Mouse (Mus musculus): ENCODE data around the gene Rnf144b. TPM values are rescaled to one million over a fixed set of nuclear protein-coding genes. Genes with fewer than 3 reads are reported as not detected.

The Rnf144b gene
- polyA plus RNA-seq, 1 experiment = 0.17 TPM

- H3K27me3 ChIP-seq (ENCODE audit: control insufficient read depth, insufficient read depth, insufficient read length) = no peaks in the 10 kb centered on the region
- no peak overlapping the region for H3K4me3 ChIP-seq
These were observed 60.7 kb downstream of the Rnf144b start for GRCm38 (mm10) chr13:47183033-47183730.

GRCm38 (mm10) chr13:47183771-47184170, 61.3 kb downstream of the Rnf144b start:
- no peaks in the 10 kb centered on the region for H3K79me2 ChIP-seq (ENCODE audit: control insufficient read depth, insufficient read depth)
- no peak overlapping the region for H3ac ChIP-seq (ENCODE audit: control insufficient read depth, insufficient read length)
- H3K4me2 ChIP-seq (ENCODE audit: low read depth) = peak overlapping the region; percentile 54
- no peak overlapping the region for H3K4me3 ChIP-seq
- TF ChIP-seq TCF3 (IDR thresholded peaks at IDR 0.05; ENCODE audit: insufficient read length, low read depth) (no peak), POLR2AphosphoS2 (IDR thresholded peaks at IDR 0.05; ENCODE audit: insufficient read length, low read depth) (no peak), SRF (IDR thresholded peaks at IDR 0.05; ENCODE audit: control insufficient read depth, insufficient read length, low read depth) (no peak), MYOD1 (IDR thresholded peaks at IDR 0.05; ENCODE audit: control insufficient read depth in 1 of 3, insufficient read length in 2 of 3, low read depth in 2 of 3) (peak in 1 of 3 experiments; percentile 3), USF1 (IDR thresholded peaks at IDR 0.05; ENCODE audit: low read depth) (peak; percentile 60), REST (IDR thresholded peaks at IDR 0.05; ENCODE audit: insufficient read depth, insufficient read length) (no peak), E2F4 (IDR thresholded peaks at IDR 0.05; ENCODE audit: insufficient read depth) (no peak), TCF12 (IDR thresholded peaks at IDR 0.05; ENCODE audit: insufficient read depth, poor library complexity, severe bottlenecking) (no peak), MAX (IDR thresholded peaks at IDR 0.05; ENCODE audit: low read depth) (no peak), POLR2A (IDR thresholded peaks at IDR 0.05; ENCODE audit: insufficient read length, low read depth) (no peak), CEBPB (IDR thresholded peaks at IDR 0.05; ENCODE audit: insufficient read depth, poor library complexity, severe bottlenecking) (no peak), MYOG (IDR thresholded peaks at IDR 0.05; ENCODE audit: control insufficient read depth in 1 of 3, insufficient read depth in 1 of 3, insufficient read length in 2 of 3, low read depth in 2 of 3) (peak in 1 of 3 experiments; percentile 28)
- H3K36me3 ChIP-seq (ENCODE audit: control insufficient read depth, insufficient read depth) = no peaks in the 10 kb centered on the region
- no peaks in the 10 kb centered on the region for H3K27me3 ChIP-seq (ENCODE audit: control insufficient read depth, insufficient read depth, insufficient read length)

More at GRCm38 (mm10) chr13:47183033-47183730, 60.7 kb downstream of the Rnf144b start:
- TF ChIP-seq CEBPB (IDR thresholded peaks at IDR 0.05; ENCODE audit: insufficient read depth, poor library complexity, severe bottlenecking) = no peak
- no peak for TF ChIP-seq REST (IDR thresholded peaks at IDR 0.05; ENCODE audit: insufficient read depth, insufficient read length)
- no peak for TF ChIP-seq MYOG (IDR thresholded peaks at IDR 0.05; ENCODE audit: control insufficient read depth in 1 of 3, insufficient read depth in 1 of 3, insufficient read length in 2 of 3, low read depth in 2 of 3)
- no peak for TF ChIP-seq USF1 (IDR thresholded peaks at IDR 0.05; ENCODE audit: low read depth)
- TF ChIP-seq TCF12 (IDR thresholded peaks at IDR 0.05; ENCODE audit: insufficient read depth, poor library complexity, severe bottlenecking) = no peak
- no peak for TF ChIP-seq MYOD1 (IDR thresholded peaks at IDR 0.05; ENCODE audit: control insufficient read depth in 1 of 3, insufficient read length in 2 of 3, low read depth in 2 of 3)
- TF ChIP-seq MAX (IDR thresholded peaks at IDR 0.05; ENCODE audit: low read depth) = no peak
- no peak for TF ChIP-seq E2F4 (IDR thresholded peaks at IDR 0.05; ENCODE audit: insufficient read depth)
- no peak for TF ChIP-seq POLR2AphosphoS2 (IDR thresholded peaks at IDR 0.05; ENCODE audit: insufficient read length, low read depth)
- TF ChIP-seq POLR2A (IDR thresholded peaks at IDR 0.05; ENCODE audit: insufficient read length, low read depth) = no peak
- no peak for TF ChIP-seq SRF (IDR thresholded peaks at IDR 0.05; ENCODE audit: control insufficient read depth, insufficient read length, low read depth)
- no peak for TF ChIP-seq TCF3 (IDR thresholded peaks at IDR 0.05; ENCODE audit: insufficient read length, low read depth)
- Histone ChIP-seq H3K4me2 (ENCODE audit: low read depth) (peak overlapping the region; percentile 54), H3K36me3 (ENCODE audit: control insufficient read depth, insufficient read depth) (no peaks in the 10 kb centered on the region), H3K79me2 (ENCODE audit: control insufficient read depth, insufficient read depth) (no peaks in the 10 kb centered on the region), H3ac (ENCODE audit: control insufficient read depth, insufficient read length) (no peak overlapping the region)

GRCm38 (mm10) chr13:47187836-47188235, 65.4 kb downstream of the Rnf144b start:
- Histone ChIP-seq H3K4me2 (ENCODE audit: low read depth) (no peak overlapping the region), H3K4me3 (no peak overlapping the region), H3K27me3 (ENCODE audit: control insufficient read depth, insufficient read depth, insufficient read length) (peaks cover 6% of the 10 kb centered on the region), H3ac (ENCODE audit: control insufficient read depth, insufficient read length) (no peak overlapping the region), H3K36me3 (ENCODE audit: control insufficient read depth, insufficient read depth) (no peaks in the 10 kb centered on the region), H3K79me2 (ENCODE audit: control insufficient read depth, insufficient read depth) (no peaks in the 10 kb centered on the region)
- no peak for TF ChIP-seq MYOG (IDR thresholded peaks at IDR 0.05; ENCODE audit: control insufficient read depth in 1 of 3, insufficient read depth in 1 of 3, insufficient read length in 2 of 3, low read depth in 2 of 3)
- no peak for TF ChIP-seq SRF (IDR thresholded peaks at IDR 0.05; ENCODE audit: control insufficient read depth, insufficient read length, low read depth)
- TF ChIP-seq MYOD1 (IDR thresholded peaks at IDR 0.05; ENCODE audit: control insufficient read depth in 1 of 3, insufficient read length in 2 of 3, low read depth in 2 of 3) = no peak
- no peak for TF ChIP-seq E2F4 (IDR thresholded peaks at IDR 0.05; ENCODE audit: insufficient read depth)
- TF ChIP-seq POLR2AphosphoS2 (IDR thresholded peaks at IDR 0.05; ENCODE audit: insufficient read length, low read depth) = no peak
- no peak for TF ChIP-seq USF1 (IDR thresholded peaks at IDR 0.05; ENCODE audit: low read depth)

GRCm38 (mm10) chr13:47189971-47190370, 67.5 kb downstream of the Rnf144b start:
- Histone ChIP-seq H3K27me3 (ENCODE audit: control insufficient read depth, insufficient read depth, insufficient read length) (peaks cover 14% of the 10 kb centered on the region), H3K79me2 (ENCODE audit: control insufficient read depth, insufficient read depth) (no peaks in the 10 kb centered on the region), H3K4me2 (ENCODE audit: low read depth) (no peak overlapping the region), H3K4me3 (no peak overlapping the region), H3ac (ENCODE audit: control insufficient read depth, insufficient read length) (no peak overlapping the region), H3K36me3 (ENCODE audit: control insufficient read depth, insufficient read depth) (no peaks in the 10 kb centered on the region)
- TF ChIP-seq MAX (IDR thresholded peaks at IDR 0.05; ENCODE audit: low read depth) (no peak), POLR2A (IDR thresholded peaks at IDR 0.05; ENCODE audit: insufficient read length, low read depth) (no peak), E2F4 (IDR thresholded peaks at IDR 0.05; ENCODE audit: insufficient read depth) (no peak), USF1 (IDR thresholded peaks at IDR 0.05; ENCODE audit: low read depth) (no peak), TCF12 (IDR thresholded peaks at IDR 0.05; ENCODE audit: insufficient read depth, poor library complexity, severe bottlenecking) (no peak), TCF3 (IDR thresholded peaks at IDR 0.05; ENCODE audit: insufficient read length, low read depth) (no peak), MYOG (IDR thresholded peaks at IDR 0.05; ENCODE audit: control insufficient read depth in 1 of 3, insufficient read depth in 1 of 3, insufficient read length in 2 of 3, low read depth in 2 of 3) (no peak), MYOD1 (IDR thresholded peaks at IDR 0.05; ENCODE audit: control insufficient read depth in 1 of 3, insufficient read length in 2 of 3, low read depth in 2 of 3) (no peak), POLR2AphosphoS2 (IDR thresholded peaks at IDR 0.05; ENCODE audit: insufficient read length, low read depth) (no peak), REST (IDR thresholded peaks at IDR 0.05; ENCODE audit: insufficient read depth, insufficient read length) (no peak), CEBPB (IDR thresholded peaks at IDR 0.05; ENCODE audit: insufficient read depth, poor library complexity, severe bottlenecking) (no peak), SRF (IDR thresholded peaks at IDR 0.05; ENCODE audit: control insufficient read depth, insufficient read length, low read depth) (no peak)
